Mouse (Mus musculus): ENCODE data around the gene Gcc1. TPM values are rescaled to one million over a fixed set of nuclear protein-coding genes. Genes with fewer than 3 reads are reported as not detected.
A peak's percentile ranks its signal among the peaks of the same experiment; 100 is the strongest.

The Gcc1 gene
- polyA plus RNA-seq, 1 experiment: 9.1 TPM

- no peak for DNase-seq (ENCODE audit: low read depth)
- TF ChIP-seq POLR2A (IDR thresholded peaks at IDR 0.05; ENCODE audit: borderline replicate concordance, extremely low read depth, insufficient read depth, insufficient read length, poor library complexity, severe bottlenecking): no peak
- no peak for TF ChIP-seq CTCF (IDR thresholded peaks at IDR 0.05; ENCODE audit: borderline replicate concordance, extremely low read depth, insufficient read depth, insufficient read length)
Measured at GRCm38 (mm10) chr6:28420865-28421264, 7.3 kb downstream of the Gcc1 start.

GRCm38 (mm10) chr6:28420361-28420760 lies 7.8 kb downstream of the Gcc1 start:
- DNase-seq (ENCODE audit: low read depth): no peak
- no peak for TF ChIP-seq POLR2A (IDR thresholded peaks at IDR 0.05; ENCODE audit: borderline replicate concordance, extremely low read depth, insufficient read depth, insufficient read length, poor library complexity, severe bottlenecking)
- TF ChIP-seq CTCF (IDR thresholded peaks at IDR 0.05; ENCODE audit: borderline replicate concordance, extremely low read depth, insufficient read depth, insufficient read length): no peak

GRCm38 (mm10) chr6:28419673-28420072 lies 8.5 kb downstream of the Gcc1 start:
- TF ChIP-seq CTCF (IDR thresholded peaks at IDR 0.05; ENCODE audit: borderline replicate concordance, extremely low read depth, insufficient read depth, insufficient read length): no peak
- no peak for TF ChIP-seq POLR2A (IDR thresholded peaks at IDR 0.05; ENCODE audit: borderline replicate concordance, extremely low read depth, insufficient read depth, insufficient read length, poor library complexity, severe bottlenecking)
- no peak for DNase-seq (ENCODE audit: low read depth)

- peak; percentile 40 for DNase-seq (ENCODE audit: low read depth)
Measured at GRCm38 (mm10) chr6:28418449-28418848, 9.7 kb downstream of the Gcc1 start.

GRCm38 (mm10) chr6:28416981-28417380 lies 11.2 kb downstream of the Gcc1 start:
- DNase-seq (ENCODE audit: low read depth): no peak
- TF ChIP-seq POLR2A (IDR thresholded peaks at IDR 0.05; ENCODE audit: borderline replicate concordance, extremely low read depth, insufficient read depth, insufficient read length, poor library complexity, severe bottlenecking) (no peak), CTCF (IDR thresholded peaks at IDR 0.05; ENCODE audit: borderline replicate concordance, extremely low read depth, insufficient read depth, insufficient read length) (no peak)

More at GRCm38 (mm10) chr6:28418449-28418848, 9.7 kb downstream of the Gcc1 start:
- TF ChIP-seq CTCF (IDR thresholded peaks at IDR 0.05; ENCODE audit: borderline replicate concordance, extremely low read depth, insufficient read depth, insufficient read length) (no peak), POLR2A (IDR thresholded peaks at IDR 0.05; ENCODE audit: borderline replicate concordance, extremely low read depth, insufficient read depth, insufficient read length, poor library complexity, severe bottlenecking) (no peak)

GRCm38 (mm10) chr6:28411236-28411635 lies 17.0 kb downstream of the Gcc1 start:
- TF ChIP-seq CTCF (IDR thresholded peaks at IDR 0.05; ENCODE audit: borderline replicate concordance, extremely low read depth, insufficient read depth, insufficient read length) (no peak), POLR2A (IDR thresholded peaks at IDR 0.05; ENCODE audit: borderline replicate concordance, extremely low read depth, insufficient read depth, insufficient read length, poor library complexity, severe bottlenecking) (no peak)
- DNase-seq (ENCODE audit: low read depth): no peak

GRCm38 (mm10) chr6:28410053-28410452 lies 18.1 kb downstream of the Gcc1 start:
- DNase-seq (ENCODE audit: low read depth): no peak
- TF ChIP-seq POLR2A (IDR thresholded peaks at IDR 0.05; ENCODE audit: borderline replicate concordance, extremely low read depth, insufficient read depth, insufficient read length, poor library complexity, severe bottlenecking) (no peak), CTCF (IDR thresholded peaks at IDR 0.05; ENCODE audit: borderline replicate concordance, extremely low read depth, insufficient read depth, insufficient read length) (no peak)

GRCm38 (mm10) chr6:28399791-28400190 lies 28.4 kb downstream of the Gcc1 start:
- no peak for DNase-seq (ENCODE audit: low read depth)
- TF ChIP-seq CTCF (IDR thresholded peaks at IDR 0.05; ENCODE audit: borderline replicate concordance, extremely low read depth, insufficient read depth, insufficient read length) (peak; percentile 15; the same call in 1 of the 2 replicates), POLR2A (IDR thresholded peaks at IDR 0.05; ENCODE audit: borderline replicate concordance, extremely low read depth, insufficient read depth, insufficient read length, poor library complexity, severe bottlenecking) (no peak)

GRCm38 (mm10) chr6:28398726-28399125 lies 29.5 kb downstream of the Gcc1 start:
- TF ChIP-seq POLR2A (IDR thresholded peaks at IDR 0.05; ENCODE audit: borderline replicate concordance, extremely low read depth, insufficient read depth, insufficient read length, poor library complexity, severe bottlenecking) (no peak), CTCF (IDR thresholded peaks at IDR 0.05; ENCODE audit: borderline replicate concordance, extremely low read depth, insufficient read depth, insufficient read length) (peak; percentile 35; the same call in 1 of the 2 replicates)
- no peak for DNase-seq (ENCODE audit: low read depth)

- peak; percentile 82 for DNase-seq (ENCODE audit: low read depth)
- TF ChIP-seq POLR2A (IDR thresholded peaks at IDR 0.05; ENCODE audit: borderline replicate concordance, extremely low read depth, insufficient read depth, insufficient read length, poor library complexity, severe bottlenecking) (no peak), CTCF (IDR thresholded peaks at IDR 0.05; ENCODE audit: borderline replicate concordance, extremely low read depth, insufficient read depth, insufficient read length) (no peak)
Measured at GRCm38 (mm10) chr6:28397681-28398203, 30.4 kb downstream of the Gcc1 start, which contains the start of gene Zfp800. Zfp800 (minus strand) TSS chr6:28398005.

GRCm38 (mm10) chr6:28396853-28397457 lies 31.2 kb downstream of the Gcc1 start:
- no peak for TF ChIP-seq CTCF (IDR thresholded peaks at IDR 0.05; ENCODE audit: borderline replicate concordance, extremely low read depth, insufficient read depth, insufficient read length)
- peak; percentile 34; the same call in 1 of the 2 replicates for TF ChIP-seq POLR2A (IDR thresholded peaks at IDR 0.05; ENCODE audit: borderline replicate concordance, extremely low read depth, insufficient read depth, insufficient read length, poor library complexity, severe bottlenecking)
- DNase-seq (ENCODE audit: low read depth): peak; percentile 92

All from brain, embryonic 14.5 days (tissue).